Mouse (Mus musculus) thymus, adult 2 months (tissue): ENCODE measurements around the gene Dgki.

Source experiments
- CTCF ChIP-seq: fragments of 200-500 bp; IDR thresholded peaks from 2 replicates; pipeline ENCODE4 v1.5.1; 2012; ENCODE audit warnings: mild to moderate bottlenecking, control low read depth, low read length, moderate library complexity, borderline replicate concordance; ENCODE audit not compliant: control insufficient read depth, poor library complexity, insufficient read depth; ENCODE audit errors: extremely low read depth
- POLR2A ChIP-seq: fragments of 200-500 bp; IDR thresholded peaks from 2 replicates; pipeline ENCODE4 v1.6.1; 2012; ENCODE audit warnings: mild to moderate bottlenecking, low read length, control low read depth, moderate library complexity; ENCODE audit not compliant: control insufficient read depth, poor library complexity, insufficient read depth; ENCODE audit errors: extremely low read depth

DNA sequence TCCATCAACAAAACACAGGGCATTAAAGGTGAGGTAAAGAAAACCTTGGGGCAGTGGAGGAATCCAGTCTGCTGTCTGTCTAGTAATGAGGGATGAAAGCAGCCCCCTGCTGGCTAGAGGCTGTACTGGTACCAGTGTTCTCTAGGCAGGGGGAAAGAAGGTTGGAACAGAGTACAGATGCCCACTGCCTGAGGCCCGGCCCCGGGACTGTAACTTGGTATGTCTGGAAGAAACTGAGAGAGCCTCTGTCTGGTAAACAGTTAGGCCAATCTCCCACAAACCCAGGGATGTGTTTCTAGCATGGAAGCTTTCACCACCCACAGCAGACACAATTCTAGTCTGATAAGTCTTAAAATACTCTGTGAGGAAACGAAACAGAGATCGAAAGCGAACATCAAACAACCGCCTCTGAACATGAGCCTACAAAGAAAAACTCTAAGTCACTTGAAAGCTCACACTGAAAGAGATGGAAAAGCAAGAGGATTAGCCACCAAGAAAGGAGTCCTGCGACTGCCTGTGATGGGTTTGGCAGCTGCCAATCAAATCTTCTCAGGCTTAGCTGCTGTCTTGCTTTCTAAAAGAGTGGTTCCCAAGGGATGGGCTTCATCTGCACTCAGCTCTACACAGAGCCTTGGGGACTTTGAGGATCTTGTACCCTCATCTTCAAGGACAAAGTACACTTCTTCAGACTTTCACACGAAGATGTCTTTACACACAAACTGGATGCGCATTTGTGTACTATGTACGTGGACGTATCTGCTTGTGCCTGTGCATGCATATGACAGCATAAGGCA is 262.7 kb downstream of the Dgki start:
- TF ChIP-seq CTCF (no peak), POLR2A (no peak)
